Mouse (Mus musculus) frontal cortex, postnatal 36 days (tissue): ENCODE measurements at regions not wholly inside any gene's neighbourhood (a gene's known extent, or its start where the extent isn't known, plus 50 kb on each side); places are given as distances from the start of the nearest gene placed in this dataset.

ENCODE experiments used
- DNase-seq, 2 experiments: peaks; one replicate each; pipeline ENCODE4 v3.0.0; 2022; ENCODE audit warnings: low spot score in 2 of 2

DNA sequence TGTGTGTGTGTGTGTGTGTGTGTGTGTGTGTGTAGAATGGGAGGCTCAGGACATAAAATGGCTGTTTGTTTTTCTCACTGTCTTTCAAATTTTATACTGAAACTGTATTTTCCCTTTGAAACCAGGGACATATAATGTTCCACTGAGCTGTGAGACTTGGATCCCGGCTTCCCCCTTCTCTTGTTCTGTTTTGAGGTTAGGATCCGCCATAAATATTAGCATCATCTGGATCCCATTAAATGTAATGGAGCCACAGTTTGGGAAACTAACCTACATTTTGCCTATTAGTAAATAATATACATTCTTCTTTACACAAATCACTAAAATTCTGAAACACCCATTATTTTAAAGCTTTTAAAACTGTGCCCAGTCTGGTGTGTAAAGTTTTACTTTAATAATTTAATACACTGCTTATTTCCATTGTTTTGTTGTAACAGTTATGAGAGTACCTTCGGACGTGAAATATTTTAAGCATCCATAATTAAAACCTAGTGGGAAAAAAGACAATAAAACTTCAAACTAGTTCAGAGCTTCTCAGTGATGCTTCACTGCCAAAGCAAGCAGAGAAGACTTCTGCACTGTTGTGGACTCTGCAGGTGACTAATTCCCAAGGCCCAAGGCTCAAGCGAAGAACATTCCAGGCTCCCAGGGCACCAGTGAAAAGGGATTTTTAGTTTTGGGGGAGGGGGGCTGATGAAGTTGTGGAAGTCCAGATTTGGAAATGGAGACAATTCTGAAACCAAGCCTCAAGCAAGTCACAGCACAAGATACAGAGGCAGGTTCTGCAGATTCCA, 684.9 kb downstream of the Fat4 start:
- DNase-seq, result no peak

DNA sequence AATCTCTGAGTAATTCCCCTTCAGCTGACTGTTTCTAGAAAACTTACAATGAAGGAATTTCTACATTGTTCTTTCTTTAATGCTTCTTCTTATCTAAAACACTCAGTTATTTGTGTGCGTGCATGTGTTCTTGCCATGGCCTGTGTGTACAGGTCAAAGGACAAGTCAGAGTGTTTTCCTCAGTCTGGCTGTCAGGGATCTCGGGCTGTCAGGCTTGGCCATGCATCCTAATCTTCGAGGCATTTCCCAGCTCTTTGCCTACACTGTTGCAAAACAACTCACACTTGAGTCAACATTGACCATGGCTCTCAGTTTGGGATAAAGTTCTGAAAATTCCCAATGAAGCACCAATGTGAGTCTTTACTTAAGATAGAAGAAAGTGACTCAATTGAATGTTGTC, 688.5 kb downstream of the Fat4 start:
- no peak for DNase-seq

DNA sequence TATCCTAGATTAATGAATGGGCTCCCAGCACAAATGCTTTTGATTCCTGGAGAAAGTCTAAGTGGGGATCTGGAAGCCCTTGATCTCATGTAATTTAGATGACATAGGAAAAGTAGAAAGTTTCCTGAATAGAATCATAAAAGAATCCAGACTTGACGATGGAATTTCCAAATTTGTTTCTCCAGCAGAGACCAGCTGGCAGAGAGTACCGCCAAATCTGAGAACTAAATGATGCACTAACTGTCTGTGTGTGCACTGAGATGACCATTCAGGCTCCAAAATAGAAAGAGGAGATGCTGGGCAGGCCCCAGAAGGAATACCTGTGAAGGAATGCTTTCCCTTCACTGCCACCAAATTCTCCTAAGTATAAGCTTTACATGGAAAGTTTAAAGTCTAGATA, 704.6 kb downstream of the Fat4 start:
- DNase-seq, result no peak

DNA sequence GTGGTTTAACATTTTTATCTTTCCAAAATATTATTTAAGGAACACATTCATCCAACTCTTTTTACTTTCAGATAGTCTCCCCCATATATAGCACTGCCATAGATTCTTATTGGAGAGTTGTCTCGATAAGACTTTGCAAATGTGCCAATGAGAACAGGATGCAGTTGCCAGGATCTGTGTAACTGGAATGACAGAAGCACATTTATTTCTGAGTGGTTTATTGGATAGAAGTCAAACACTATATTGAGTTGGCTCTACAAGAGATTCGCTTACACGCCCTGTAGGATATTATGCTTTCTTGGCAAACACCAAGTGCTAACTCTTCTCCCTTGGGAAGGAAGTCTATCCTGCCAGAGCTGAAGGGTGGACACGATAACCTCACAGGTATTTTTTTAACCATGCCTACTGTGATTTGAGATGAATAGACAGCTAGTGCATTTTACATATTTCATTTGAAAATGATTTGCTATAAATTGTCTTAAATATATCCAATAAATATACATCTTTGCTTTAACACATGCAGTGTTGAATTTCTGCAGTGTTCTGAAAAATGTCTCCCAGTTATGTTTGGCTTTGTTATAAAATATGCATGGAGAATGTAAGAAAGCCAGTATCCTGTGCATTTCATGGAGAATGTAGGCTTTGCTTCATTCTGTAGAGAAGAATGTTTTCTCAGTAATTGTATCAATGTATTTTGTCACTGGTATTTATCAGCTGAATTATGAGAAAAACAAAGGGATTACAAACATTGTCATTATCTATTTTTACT, 705.8 kb downstream of the Fat4 start:
- peak; percentile 5 to 56 for DNase-seq

DNA sequence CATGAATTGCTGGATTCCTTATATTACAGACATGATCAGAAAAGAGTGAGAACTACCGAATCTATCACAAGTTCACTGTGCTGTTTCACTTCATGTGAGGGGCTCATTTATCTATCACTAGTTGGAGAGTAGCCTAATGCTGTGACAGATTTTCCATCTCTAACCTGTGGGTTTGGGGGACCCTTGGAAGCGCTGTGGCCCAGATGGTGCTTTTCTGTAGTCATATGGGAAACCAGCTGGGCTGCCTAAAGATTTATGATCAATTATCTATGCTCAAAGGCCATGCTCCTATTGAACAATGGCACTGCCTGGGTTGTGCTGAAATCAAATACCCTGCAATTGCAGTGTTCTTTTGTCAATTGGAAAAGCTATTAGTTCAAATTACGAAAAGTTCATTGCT, 723.2 kb downstream of the Fat4 start:
- no peak for DNase-seq

DNA sequence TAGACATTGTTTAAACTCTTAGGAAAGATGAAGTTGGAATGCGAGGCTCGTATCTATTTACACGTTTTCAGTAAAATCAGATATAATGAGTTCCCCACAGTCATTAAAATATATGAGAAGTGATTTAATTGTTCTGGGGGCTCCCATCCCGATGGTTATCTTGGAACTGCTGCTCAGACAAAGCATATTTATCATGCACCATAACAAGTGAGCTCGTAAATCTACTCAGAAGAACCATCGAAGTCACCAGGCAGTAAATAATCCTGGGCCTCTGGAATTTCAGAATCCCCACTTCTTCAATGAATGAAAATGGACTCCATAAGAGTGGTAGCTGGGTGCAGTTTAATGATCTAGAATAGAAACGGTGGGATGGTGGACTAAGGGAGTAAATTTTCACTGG, 725.7 kb downstream of the Fat4 start:
- DNase-seq, result no peak

DNA sequence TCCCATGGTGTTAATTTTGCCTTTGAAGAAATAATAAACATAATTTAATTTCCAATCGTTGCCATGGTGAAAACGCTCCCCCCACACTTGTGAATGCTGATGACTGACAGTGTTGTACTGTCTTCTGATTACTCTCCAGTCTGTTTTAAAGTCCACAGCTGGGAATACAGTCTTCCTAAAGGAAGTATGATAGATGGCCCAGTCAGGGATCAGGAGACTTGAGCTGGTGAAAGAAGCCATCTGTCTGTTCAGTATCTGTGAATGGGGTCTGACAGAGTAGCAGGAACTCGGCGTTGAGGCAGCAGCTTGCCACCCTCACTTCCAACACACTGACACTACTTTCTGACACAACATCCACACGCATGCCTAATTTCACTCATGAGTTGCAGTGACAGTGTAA, 751.2 kb downstream of the Fat4 start:
- DNase-seq, result no peak

DNA sequence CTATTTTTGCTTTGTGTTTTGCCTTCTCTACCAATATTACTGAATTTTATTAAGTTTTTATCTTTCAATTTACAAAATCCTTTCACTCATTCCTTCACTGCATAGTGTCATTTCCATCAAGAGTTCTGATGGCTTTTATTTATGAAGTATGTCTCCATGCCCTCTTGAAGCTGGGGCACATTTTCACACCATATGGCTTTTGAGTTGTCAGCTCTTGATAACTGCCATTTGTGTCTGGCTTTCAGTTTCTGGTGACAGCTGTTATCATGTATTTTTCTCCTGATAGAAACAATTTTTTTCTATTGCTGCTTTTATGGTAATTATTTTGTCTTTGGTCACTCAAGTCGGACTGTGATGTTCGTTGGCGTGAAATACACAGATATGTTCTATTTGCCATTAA, 756.5 kb downstream of the Fat4 start:
- no peak for DNase-seq

DNA sequence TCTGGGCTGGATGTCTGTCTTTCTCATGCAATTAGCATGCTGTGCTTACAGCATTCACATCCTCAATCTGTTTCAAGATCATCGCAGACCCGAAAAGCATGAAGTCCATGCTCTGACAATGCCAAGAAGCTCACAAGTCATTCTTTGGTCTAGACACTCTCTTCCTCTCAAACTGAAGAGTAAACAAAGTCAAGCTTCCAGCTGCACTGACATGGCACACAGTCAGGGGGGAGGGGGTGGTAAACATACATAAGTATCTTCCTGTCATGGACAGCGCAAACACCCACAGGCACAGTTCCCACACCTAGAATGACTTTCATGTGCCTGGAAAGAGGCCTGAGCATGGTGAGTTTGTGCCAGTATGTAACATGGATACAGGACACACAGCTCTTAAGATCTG, 780.1 kb downstream of the Fat4 start:
- no peak for DNase-seq

DNA sequence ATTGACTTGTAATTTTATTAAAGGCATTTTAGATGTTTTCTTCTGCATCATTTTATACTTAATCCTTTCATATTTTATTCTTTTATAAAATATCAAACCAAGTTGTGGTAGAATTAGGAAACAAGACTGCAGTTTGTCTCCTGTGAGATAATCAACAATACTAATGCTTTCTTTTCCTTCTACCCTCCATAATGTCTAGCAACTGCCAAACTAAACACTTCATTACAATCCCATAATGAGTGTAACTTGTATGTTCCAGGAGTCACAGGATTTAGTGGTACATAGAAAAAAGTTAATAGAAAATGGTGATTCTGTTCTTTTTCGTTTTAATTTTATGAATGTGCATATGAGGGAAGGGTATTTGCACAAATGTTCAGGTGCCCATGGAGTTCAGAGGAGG, 782.4 kb downstream of the Fat4 start:
- DNase-seq, result no peak

DNA sequence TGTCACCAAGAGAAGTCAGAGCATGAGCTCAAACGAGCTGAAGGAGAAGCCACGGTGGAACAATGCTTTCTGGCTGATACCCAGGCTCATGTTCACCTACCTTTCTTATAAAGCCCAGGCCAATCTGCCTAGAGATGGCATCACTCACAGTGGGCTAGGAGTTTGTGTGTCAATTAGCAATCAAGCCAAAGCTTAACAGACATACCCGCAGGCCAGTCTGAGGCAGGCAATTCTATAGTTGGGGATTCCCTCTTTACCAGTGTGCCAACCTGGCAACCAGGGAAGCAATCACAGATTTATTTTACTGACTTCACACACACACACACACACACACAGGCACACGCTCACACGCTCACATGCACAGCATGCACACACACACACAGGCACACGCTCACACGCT, 787.3 kb downstream of the Fat4 start:
- DNase-seq, result no peak

DNA sequence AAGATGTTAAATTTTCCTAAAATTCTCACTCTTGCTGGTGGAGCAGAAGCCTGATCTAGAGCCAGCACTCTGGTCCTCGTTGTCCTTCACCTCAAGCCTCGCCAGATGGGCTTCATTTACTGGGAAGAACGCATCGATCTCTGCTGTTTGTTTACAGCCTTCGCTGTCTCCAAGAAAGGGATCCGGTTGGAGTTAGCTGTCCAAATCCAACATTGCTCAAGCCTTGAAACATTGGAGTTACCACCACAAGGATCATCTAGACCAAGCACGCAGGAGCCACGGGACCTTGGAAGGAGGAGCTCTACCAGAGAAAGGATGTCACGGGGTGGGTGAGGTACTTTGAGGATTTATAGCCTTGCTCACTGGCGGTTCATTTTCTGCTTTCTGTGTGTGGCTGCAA, 788.2 kb downstream of the Fat4 start:
- DNase-seq, result no peak

DNA sequence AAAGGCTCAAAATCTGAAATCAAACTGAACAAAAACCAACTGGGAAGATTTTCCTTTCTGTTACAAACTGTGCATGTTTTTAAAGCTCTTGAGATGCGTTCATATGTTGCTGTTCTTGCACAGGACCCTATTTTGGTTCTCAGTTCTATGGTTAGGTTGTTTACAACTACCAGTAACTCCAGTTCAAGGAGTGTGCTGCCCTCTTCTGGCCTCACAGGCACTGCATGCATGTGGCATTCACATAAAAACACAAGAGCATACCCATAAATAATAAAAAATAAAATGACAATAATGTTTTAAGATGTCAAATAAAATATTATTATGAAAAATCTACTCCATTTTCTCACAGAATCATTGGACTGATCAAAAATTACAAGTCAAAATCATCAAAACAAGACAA, 818.9 kb downstream of the Fat4 start:
- DNase-seq, result no peak

DNA sequence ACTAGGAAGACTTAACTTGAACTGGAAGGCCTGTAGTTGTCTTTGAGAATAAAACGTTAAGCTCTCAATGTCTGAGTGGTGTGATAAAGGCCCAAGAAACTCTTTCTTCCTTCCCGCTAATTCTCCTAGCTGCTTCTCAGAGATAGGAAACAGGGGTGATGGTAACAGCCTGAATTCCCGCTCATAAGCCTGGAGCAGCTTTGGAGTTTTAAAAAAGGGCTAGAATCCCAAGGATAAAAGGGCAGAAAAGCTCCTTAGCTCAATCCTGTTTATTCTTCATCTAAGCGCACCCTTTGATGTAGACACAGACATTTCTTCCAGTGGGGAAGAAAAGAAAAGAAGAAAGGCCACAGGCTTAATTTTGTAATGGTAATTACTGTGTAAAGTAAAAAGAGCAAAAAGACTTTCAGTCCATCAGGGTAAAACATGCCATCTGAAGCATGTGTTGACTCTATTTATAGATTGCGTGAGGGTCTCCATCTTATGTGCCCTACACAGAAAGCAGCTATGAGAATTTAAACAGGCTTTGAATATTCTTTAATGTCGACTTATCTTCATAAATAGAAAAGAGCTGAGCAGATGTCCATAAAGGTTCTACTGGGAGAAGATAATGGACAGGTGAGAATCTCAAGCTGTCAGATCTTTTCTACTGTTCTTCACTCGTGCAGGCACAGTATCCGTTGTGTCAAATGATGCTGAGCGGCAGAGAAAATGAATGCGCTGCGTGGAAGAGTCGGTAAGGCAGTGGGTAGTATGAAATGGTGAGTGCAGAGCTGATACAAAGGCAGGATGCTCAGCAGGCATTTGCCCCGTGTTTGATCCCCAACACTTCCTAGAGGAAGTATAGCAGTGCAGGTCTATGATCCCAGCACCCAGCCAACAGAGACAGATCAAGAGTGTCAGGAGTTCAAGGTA, 818.0 kb upstream of the Intu start:
- no peak for DNase-seq

DNA sequence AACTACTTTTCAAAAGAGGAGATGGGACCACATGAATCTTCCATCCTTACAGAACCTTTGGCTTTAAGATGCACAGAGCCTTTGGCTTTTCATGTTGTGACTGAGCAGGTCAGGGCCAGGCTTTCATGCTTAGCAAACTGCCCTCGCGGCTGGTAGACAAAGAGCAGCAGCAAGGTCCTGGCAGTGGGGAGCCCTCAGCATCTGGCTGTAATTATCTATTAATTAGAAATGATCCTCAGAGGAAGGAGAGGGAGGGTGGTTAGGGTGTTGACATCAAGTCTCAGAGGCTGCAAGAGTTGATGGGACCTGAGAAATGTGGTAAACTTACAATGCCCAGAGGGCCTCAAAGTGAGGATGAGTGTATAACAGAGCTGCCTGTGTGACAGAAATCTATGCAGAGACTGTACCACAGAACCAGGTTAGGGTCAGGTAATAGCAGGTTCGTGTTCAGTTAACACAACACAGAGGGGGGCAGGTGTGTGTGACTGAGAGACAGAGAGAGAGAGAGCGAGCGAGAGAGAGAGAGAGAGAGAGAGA, 817.0 kb upstream of the Intu start:
- DNase-seq, result no peak

DNA sequence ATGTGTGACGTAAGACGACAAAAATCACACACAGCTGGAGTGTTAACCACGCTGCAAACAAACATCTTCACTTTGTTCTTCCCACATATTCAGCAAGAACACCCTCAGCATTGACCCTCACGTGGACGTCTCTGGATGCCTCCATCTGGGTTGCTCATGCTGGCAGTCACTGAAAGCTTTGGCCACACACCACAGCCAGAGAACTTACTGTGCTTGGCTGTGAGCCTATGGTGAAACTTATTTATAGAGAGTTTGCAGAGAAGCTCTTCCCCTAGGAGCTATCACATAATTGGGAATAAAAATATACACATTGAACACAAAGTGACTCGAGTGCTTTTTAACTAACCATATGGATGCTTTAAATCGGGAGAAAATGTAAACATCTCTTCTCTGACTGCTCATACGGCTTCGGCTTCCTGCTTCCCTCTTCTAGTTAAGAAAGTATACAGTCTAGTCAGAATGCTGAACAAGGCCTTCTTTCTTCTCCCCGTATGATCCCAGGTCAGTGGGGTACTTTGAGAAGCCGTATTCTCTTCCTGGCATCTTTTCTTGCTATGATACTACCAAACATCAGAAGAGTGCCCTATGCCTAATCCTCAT, 812.0 kb upstream of the Intu start:
- peak; percentile 35 to 52 for DNase-seq

DNA sequence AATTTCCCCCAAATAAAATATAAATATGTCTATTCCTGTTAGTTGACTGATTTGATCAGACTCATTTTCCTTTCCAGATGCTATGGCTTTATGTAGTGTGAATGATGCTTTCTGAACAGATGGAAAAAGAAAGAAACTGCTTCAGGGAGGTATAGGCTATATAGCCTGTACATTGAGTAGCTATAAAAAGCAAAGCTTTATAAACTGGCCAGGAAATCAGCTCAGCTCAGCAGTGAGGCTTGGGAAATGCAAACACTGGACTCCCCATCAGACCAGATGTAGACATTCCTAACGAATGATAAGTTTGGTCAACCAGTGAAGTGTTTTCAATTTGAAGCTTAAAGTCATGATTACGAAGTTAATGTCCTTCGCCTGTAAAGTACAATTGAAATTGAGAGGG, 805.3 kb upstream of the Intu start:
- no peak for DNase-seq

DNA sequence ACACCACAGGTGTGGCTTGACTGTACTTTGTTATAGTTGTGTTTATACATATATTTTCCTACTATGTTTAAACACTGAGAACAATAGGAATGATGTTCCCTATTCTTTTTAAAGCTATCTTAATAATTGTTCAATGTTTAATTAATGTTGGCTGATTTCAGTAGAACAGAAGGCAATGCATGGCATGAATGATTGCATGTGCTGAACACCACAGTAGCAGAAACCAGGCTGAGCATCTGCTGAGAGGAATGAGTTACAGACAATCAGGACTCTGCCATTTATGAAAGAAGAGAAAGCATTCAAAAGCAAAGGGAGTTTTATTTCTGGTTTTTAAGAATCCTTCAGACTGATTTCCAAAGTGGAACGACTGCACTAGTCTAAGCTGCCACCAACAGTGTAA, 794.4 kb upstream of the Intu start:
- no peak for DNase-seq

DNA sequence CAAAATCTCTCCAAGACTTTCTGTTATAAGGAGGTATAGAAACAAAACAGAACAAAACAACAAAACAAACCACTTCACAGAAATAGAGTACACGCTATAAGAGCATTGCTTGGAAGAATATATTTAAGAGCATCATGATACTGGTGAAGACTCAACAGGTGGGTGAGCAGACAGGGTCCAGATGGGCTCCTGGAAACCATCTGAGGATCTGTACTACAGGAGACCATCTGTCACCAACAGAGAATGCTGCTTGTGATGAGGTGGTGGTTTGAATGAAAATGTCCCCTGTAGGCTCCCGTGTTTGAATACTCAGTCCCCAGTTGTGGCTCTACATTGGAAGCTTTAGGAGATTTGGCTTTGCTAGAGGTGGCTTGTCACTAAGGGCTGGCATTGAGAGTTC, 785.1 kb upstream of the Intu start:
- peak; percentile 2 to 59 for DNase-seq

DNA sequence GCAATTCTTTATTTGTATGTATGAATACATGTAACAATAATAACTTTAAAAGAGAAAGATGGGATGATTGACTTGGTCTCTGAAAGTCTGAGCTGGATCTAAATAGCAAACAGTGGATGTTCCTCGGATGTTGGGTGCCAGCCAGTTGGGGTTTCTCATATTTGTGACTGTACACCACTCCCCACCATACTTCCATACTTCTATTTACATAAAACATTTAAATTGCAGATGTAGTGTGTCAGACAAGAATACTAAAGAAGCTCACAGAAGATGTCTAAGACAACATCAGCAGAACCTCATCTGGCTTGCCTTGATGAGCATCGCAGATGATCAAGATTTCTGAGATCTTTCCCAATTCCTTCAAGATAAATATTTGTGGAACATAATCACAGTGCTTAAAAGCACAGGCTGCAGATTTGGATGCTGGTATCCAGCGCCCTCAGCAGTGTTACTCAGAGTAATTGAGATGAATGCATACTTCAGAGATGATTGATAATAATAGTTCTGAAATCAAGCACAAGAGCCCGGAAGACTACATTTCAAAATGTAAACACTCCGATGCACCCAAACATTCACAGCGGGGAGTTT, 762.0 kb upstream of the Intu start:
- DNase-seq, result no peak

DNA sequence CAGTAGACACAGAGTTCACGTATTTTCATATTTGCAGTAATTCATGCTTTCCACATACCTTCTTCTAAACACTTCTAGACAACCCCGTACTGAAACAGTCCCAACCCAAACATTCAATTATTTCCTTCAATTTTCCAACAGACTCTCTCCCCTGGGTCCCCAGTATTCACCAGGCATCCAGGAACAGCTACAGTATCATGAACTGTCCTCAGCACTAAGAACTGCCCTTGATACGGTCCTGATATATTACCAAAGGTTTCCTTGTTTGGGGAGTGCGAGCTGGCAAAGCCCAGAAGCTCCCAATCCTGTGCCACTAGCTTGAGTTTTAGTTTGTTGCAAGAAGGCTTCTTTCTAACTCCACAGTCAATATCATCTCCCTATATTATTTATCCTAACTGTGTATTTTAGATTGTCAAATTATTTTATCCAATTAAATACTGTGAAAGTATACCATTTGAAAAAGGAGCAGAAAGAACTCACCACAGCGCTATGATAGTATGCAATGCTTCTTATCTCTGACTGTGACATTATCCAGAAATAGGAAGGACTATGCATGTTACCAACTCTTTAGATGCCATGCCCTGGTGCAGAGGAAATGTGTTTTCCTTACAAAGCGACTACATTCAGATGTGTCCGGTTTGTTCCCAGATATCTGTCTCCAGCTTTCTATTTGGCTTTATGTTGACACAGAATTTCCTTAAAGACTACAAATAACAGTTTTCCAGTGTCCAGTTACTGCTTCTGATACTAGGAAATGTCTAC, 754.6 kb upstream of the Intu start:
- no peak for DNase-seq
